Mouse (Mus musculus) hindbrain, embryonic 12.5 days (tissue): Measurements from ENCODE around the gene Qrich1. TPM values are rescaled to one million over a fixed set of nuclear protein-coding genes. Genes with fewer than 3 reads are reported as not detected.

ENCODE experiments used
- microRNA counts: library from miRNA; unstranded; fragments of <30 nt; microRNA quantifications from one replicate; lab custom pipeline; 2017
- microRNA-seq: library from miRNA; unstranded; fragments of <30 nt; microRNA quantifications from one replicate; pipeline ENCODE4, GENCODE M21; 2017
- polyA plus RNA-seq: library from polyadenylated mRNA; unstranded; fragments of >200 nt; fragmentation: Nextera tagmentation; extraction: Ambion mirVana; gene quantifications from 2 replicates; pipeline ENCODE4 v1.2.1, GENCODE M21; 2016

Qrich1 gene
- polyA plus RNA-seq, 1 experiment from 2014 or later, result 162 TPM

MicroRNAs within 50 kb of the gene (microRNA counts, 519-probe panel; counts per million panel counts)
- microRNA mmu-miR-191 (lab: Ali Mortazavi, UCI), result 4,358 counts per million, percentile 85 among the panel's probes with 10 or more counts
- microRNA mmu-miR-425 (lab: Ali Mortazavi, UCI), result 4,026 counts per million, percentile 82 among the panel's probes with 10 or more counts

Small RNAs within 50 kb of the gene (microRNA-seq; reads per million reads assigned to microRNA genes)
- gene Gm24083 (not detected), gene Mir191 (not detected), gene Mir425 (2,062 reads per million, percentile 82 among the genes with 10 or more reads in this experiment)

Other genes with a start within 250 kb of the Qrich1 start
- 79.1 and 81.7 TPM in 2 replicates for gene Nicn1, start 226.4 kb upstream of the Qrich1 start, polyA plus RNA-seq
- 22.1 and 25.9 TPM in 2 replicates for gene Amt, start 220.0 kb upstream of the Qrich1 start, polyA plus RNA-seq
- gene Rhoa, start 210.7 kb upstream of the Qrich1 start, polyA plus RNA-seq, result 332 and 340 TPM in 2 replicates
- 43.0 and 44.2 TPM in 2 replicates for gene Tcta, start 210.6 kb upstream of the Qrich1 start, polyA plus RNA-seq
- 647 and 730 TPM in 2 replicates for gene Gpx1, start 177.9 kb upstream of the Qrich1 start, polyA plus RNA-seq
- 133 and 137 TPM in 2 replicates for gene Usp4, start 169.0 kb upstream of the Qrich1 start, polyA plus RNA-seq
- 1.7 and 2.5 TPM in 2 replicates for gene 1700102P08Rik, start 124.0 kb upstream of the Qrich1 start, polyA plus RNA-seq
- 1.2 and 1.3 TPM in 2 replicates for gene Ccdc36, start 88.3 kb upstream of the Qrich1 start, polyA plus RNA-seq
- gene BC048562, start 80.3 kb upstream of the Qrich1 start, polyA plus RNA-seq, result not detected in 2 replicates
- gene Ccdc71, start 56.3 kb upstream of the Qrich1 start, polyA plus RNA-seq, result 47.2 and 49.7 TPM in 2 replicates
- 57.7 and 57.9 TPM in 2 replicates for gene Klhdc8b, start 55.2 kb upstream of the Qrich1 start, polyA plus RNA-seq
- 44.1 and 44.8 TPM in 2 replicates for gene Lamb2, start 37.1 kb upstream of the Qrich1 start, polyA plus RNA-seq
- 107 and 112 TPM in 2 replicates for gene Usp19, start 26.2 kb upstream of the Qrich1 start, polyA plus RNA-seq
- gene Qars, start 9.1 kb upstream of the Qrich1 start, polyA plus RNA-seq, result 82.9 and 94.0 TPM in 2 replicates
- gene Impdh2, start 43.5 kb downstream of the Qrich1 start, polyA plus RNA-seq, result 128 and 131 TPM in 2 replicates
- gene Ndufaf3, start 50.6 kb downstream of the Qrich1 start, polyA plus RNA-seq, result 53.4 and 57.0 TPM in 2 replicates
- gene Dalrd3, start 53.1 kb downstream of the Qrich1 start, polyA plus RNA-seq, result 232 and 248 TPM in 2 replicates
- 290 and 293 TPM in 2 replicates for gene Wdr6, start 61.9 kb downstream of the Qrich1 start, polyA plus RNA-seq
- gene P4htm, start 80.9 kb downstream of the Qrich1 start, polyA plus RNA-seq, result 19.0 and 19.9 TPM in 2 replicates
- 50.4 and 54.8 TPM in 2 replicates for gene Arih2, start 132.6 kb downstream of the Qrich1 start, polyA plus RNA-seq
- 40.0 and 41.4 TPM in 2 replicates for gene Slc25a20, start 145.3 kb downstream of the Qrich1 start, polyA plus RNA-seq
- 59.3 and 63.8 TPM in 2 replicates for gene Prkar2a, start 172.5 kb downstream of the Qrich1 start, polyA plus RNA-seq